Mouse (Mus musculus): Measurements from ENCODE around the gene Olfr775.

The Olfr775 gene

GRCm38 (mm10) chr10:129248112-129248511, at the start of gene Olfr775:
Gene Olfr775, plus strand, starts transcription at chr10:129248412.
- no peak for DNase-seq (ENCODE audit: low spot score in 2 of 2)

DNA sequence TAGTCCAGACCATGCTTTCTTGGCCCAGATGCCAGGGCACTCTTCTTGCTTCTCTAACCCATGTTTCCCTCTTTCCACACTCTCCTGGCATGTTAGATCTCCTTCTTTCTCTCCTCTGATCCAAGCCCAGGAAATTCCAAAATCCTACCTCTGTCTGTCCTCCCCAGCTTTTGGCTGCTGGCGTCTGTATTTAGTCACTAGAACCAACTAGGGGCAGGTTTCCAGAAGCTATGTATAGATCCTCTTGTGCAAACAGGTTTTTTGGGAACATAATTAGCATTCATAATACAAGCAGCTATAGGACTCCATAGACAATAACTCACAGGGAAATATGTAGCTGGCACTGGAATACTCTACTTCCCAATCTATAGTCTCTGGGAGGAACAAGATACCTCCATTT, 17.5 kb upstream of the Olfr775 start:
- no peak for DNase-seq (ENCODE audit: low spot score in 2 of 2)

DNA sequence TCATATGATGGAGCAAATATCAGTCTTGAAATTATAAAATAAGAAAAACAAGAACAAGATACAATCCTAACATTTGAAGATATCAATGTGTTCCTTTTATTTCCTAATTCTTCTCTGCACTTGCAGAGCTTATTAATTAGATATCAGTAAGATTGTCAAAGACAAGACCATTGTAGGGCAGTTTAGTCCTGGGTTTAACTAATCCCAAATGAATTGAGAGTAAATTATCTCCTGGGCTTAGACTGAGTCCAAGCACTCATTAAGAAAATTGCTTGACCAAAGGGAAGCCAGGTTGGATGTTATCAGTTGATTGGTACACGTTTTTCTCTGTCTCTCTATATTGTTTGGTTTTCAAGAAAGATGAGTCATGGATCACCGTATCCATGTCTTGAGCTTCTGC, 12.3 kb upstream of the Olfr775 start, which contains the start of gene Olfr774:
Gene Olfr774, plus strand, starts transcription at position 301 of the 400 bp plus-strand sequence.
- DNase-seq (ENCODE audit: low spot score in 2 of 2) = no peak

- no peak for DNase-seq (ENCODE audit: low spot score in 2 of 2)
Measured at GRCm38 (mm10) chr10:129258827-129259226, 10.6 kb downstream of the Olfr775 start, which contains the start of gene Olfr776. Gene Olfr776, plus strand, starts transcription at chr10:129259127.

DNA sequence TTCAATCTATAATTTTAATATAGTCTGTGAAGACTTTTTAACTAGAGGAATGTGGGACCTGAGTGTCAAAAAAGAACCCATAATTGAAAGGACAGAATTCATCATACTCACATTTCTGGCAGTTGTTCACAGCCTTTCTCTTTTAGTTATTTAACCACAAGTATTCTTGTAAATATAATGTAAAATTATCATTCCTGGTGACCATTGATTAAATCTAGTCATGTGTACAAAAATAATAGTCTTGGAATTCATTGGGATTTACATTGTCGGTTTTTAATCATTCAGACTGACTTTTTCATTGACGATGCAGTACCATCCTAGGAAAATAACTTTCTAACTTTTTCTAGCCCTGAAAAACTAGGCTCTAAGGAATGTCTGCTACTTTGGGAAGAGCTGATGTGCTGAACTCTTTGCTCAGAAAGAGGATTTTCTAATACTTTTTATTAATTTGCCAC, 22.9 kb downstream of the Olfr775 start, which contains the start of gene Olfr777:
Gene Olfr777, minus strand, starts transcription at position 405 of the 455 bp plus-strand sequence.
- no peak for DNase-seq (ENCODE audit: low spot score in 2 of 2)
